Comparison of ENCODE assay signal across 8 mouse cellular contexts in genomic region chr8:46470792-46471781, GRCm38 (mm10). TPM values are rescaled to one million over a fixed set of nuclear protein-coding genes. Genes with fewer than 3 reads are reported as not detected.
A peak's percentile ranks its signal among the peaks of the same experiment; 100 is the strongest.
DNase-seq lines count a peak whose midpoint lies in the region; ATAC-seq and TF ChIP-seq lines count a peak whose summit lies in the region.

Gene Acsl1 (plus strand): TSS chr8:46471037.

- H3K4me3 ChIP-seq in bone marrow macrophage, adult 2 months (ENCODE audit: insufficient read depth, low read length): peak within 1 kb of the TSS; percentile 96
- H3K4me3 ChIP-seq in embryonic fibroblast, embryonic 13.5 days (ENCODE audit: insufficient read depth, low read length): peak within 1 kb of the TSS; percentile 58
- H3K4me3 ChIP-seq in heart, embryonic 10.5 days: peak within 1 kb of the TSS; percentile 97
- H3K4me3 ChIP-seq in kidney, embryonic 15.5 days (replicated peaks): peak within 1 kb of the TSS; percentile 91
- peak within 1 kb of the TSS; percentile 89 for H3K4me3 ChIP-seq in stomach, embryonic 14.5 days (ENCODE audit: low read depth, low read length)

- TF ChIP-seq POLR2A in bone marrow macrophage, adult 2 months (IDR thresholded peaks at IDR 0.05; ENCODE audit: borderline replicate concordance, low read depth, low read length): no peak
- TF ChIP-seq POLR2A in embryonic fibroblast, embryonic 13.5 days (IDR thresholded peaks at IDR 0.05; ENCODE audit: low read depth, low read length): peak; percentile 86

- peak; percentile 97 for ATAC-seq in kidney, embryonic 15.5 days (replicated peaks; ENCODE audit: low FRiP score)
- ATAC-seq in monocyte, adult 5-6 weeks (replicated peaks; ENCODE audit: insufficient number of reproducible peaks, low FRiP score, low TSS enrichment, poor library complexity, severe bottlenecking): peak; percentile 92
- peak; percentile 98 for ATAC-seq in stomach, embryonic 14.5 days (ENCODE audit: insufficient number of reproducible peaks, insufficient read depth, low FRiP score, low read depth)

- whole genome bisulfite sequencing in heart, embryonic 10.5 days: under 1% methylated on average over 99 of the region's 106 CpGs
- under 1% methylated on average over 106 of the region's 106 CpGs for WGBS in kidney, embryonic 15.5 days
- under 1% methylated on average over 106 of the region's 106 CpGs for WGBS in stomach, embryonic 14.5 days

- H3K27ac ChIP-seq in bone marrow macrophage, adult 2 months (ENCODE audit: insufficient read depth, low read depth, low read length): peak within 1 kb of the TSS; percentile 68
- H3K27ac ChIP-seq in embryonic fibroblast, embryonic 13.5 days (ENCODE audit: insufficient read depth, low read length): no peak within 1 kb of the TSS
- H3K27ac ChIP-seq in heart, embryonic 10.5 days: peak within 1 kb of the TSS; percentile 94
- H3K27ac ChIP-seq in kidney, embryonic 15.5 days: peak within 1 kb of the TSS; percentile 84
- peak within 1 kb of the TSS; percentile 78 for H3K27ac ChIP-seq in stomach, embryonic 14.5 days (ENCODE audit: low read length)

- no peaks in the 10 kb centered on the region for H3K27me3 ChIP-seq in heart, embryonic 10.5 days (ENCODE audit: insufficient read depth, poor library complexity, severe bottlenecking)
- H3K27me3 ChIP-seq in kidney, embryonic 15.5 days: no peaks in the 10 kb centered on the region
- H3K27me3 ChIP-seq in stomach, embryonic 14.5 days (ENCODE audit: control insufficient read depth, insufficient read depth, low read length): no peaks in the 10 kb centered on the region

- peak within 1 kb of the TSS; percentile 97 for H3K4me2 ChIP-seq in kidney, embryonic 15.5 days
- H3K4me2 ChIP-seq in stomach, embryonic 14.5 days (replicated peaks; ENCODE audit: low read depth, low read length): peak within 1 kb of the TSS; percentile 71

- H3K9me3 ChIP-seq in heart, embryonic 10.5 days: no peaks in the 10 kb centered on the region
- H3K9me3 ChIP-seq in kidney, embryonic 15.5 days (replicated peaks): no peaks in the 10 kb centered on the region
- H3K9me3 ChIP-seq in stomach, embryonic 14.5 days (ENCODE audit: control insufficient read depth, low read depth, low read length): no peaks in the 10 kb centered on the region

- H3K36me3 ChIP-seq in heart, embryonic 10.5 days: no peaks in the 10 kb centered on the region
- no peaks in the 10 kb centered on the region for H3K36me3 ChIP-seq in kidney, embryonic 15.5 days
- H3K36me3 ChIP-seq in stomach, embryonic 14.5 days (ENCODE audit: control insufficient read depth, insufficient read depth, low read length): no peaks in the 10 kb centered on the region

- peak; percentile 100 for DNase-seq in B cell, adult 2 months
- DNase-seq in heart, embryonic 10.5 days (ENCODE audit: low spot score): peak; percentile 99
- DNase-seq in liver: peak; percentile 100

- TF ChIP-seq CTCF in bone marrow macrophage, adult 2 months (IDR thresholded peaks at IDR 0.05; ENCODE audit: low read depth, low read length): no peak
- TF ChIP-seq CTCF in embryonic fibroblast, embryonic 13.5 days (IDR thresholded peaks at IDR 0.05; ENCODE audit: borderline replicate concordance, insufficient read depth, low read length): no peak

- peaks cover 19% of the 10 kb centered on the region for H3K4me1 ChIP-seq in bone marrow macrophage, adult 2 months (ENCODE audit: control insufficient read depth, insufficient read depth, low read length)
- H3K4me1 ChIP-seq in embryonic fibroblast, embryonic 13.5 days (ENCODE audit: control insufficient read depth, insufficient read depth, low read length): no peaks in the 10 kb centered on the region; the same call in 1 of the 2 replicates
- H3K4me1 ChIP-seq in heart, embryonic 10.5 days: peaks cover 15% of the 10 kb centered on the region
- H3K4me1 ChIP-seq in kidney, embryonic 15.5 days: peaks cover 9% of the 10 kb centered on the region; the same call in 1 of the 2 replicates
- H3K4me1 ChIP-seq in stomach, embryonic 14.5 days (ENCODE audit: control insufficient read depth, insufficient read depth, low read length): 0 out of 2 replicates have a peak, but pooled peaks cover 5% of the 10 kb centered on the region

- peak within 1 kb of the TSS; percentile 76 for H3K9ac ChIP-seq in kidney, embryonic 15.5 days
- peak within 1 kb of the TSS; percentile 78 for H3K9ac ChIP-seq in stomach, embryonic 14.5 days (replicated peaks; ENCODE audit: low read depth, low read length)

RNA-seq across cellular contexts. Expression of gene Acsl1, which starts in this region (rescaled TPM):
- polyA plus RNA-seq in bone marrow macrophage, adult 2 months (2012; ENCODE audit: insufficient read depth, insufficient read length, missing spikeins): 21.6 and 23.2 TPM in 2 replicates
- 10.1 and 12.7 TPM in 2 replicates for polyA plus RNA-seq in embryonic fibroblast, embryonic 13.5 days (2011; ENCODE audit: insufficient read length, low read depth, missing spikeins)
- 21.2 and 25.9 TPM in 2 replicates for polyA plus RNA-seq in heart, embryonic 10.5 days (2016; fragmentation: Nextera tagmentation; extraction: Ambion mirVana)
- polyA plus RNA-seq in kidney, embryonic 15.5 days (2015; fragmentation: Nextera tagmentation; extraction: Ambion mirVana): 18.5 and 18.8 TPM in 2 replicates
- total RNA-seq in monocyte, adult 5-6 weeks (2017): 48.7 to 59.9 TPM (median 49.7 TPM) in 3 replicates
- 17.8 and 18.8 TPM in 2 replicates for polyA plus RNA-seq in stomach, embryonic 14.5 days (2014; fragmentation: Nextera tagmentation; extraction: Ambion mirVana)
